Mouse (Mus musculus) forebrain, embryonic 16.5 days (tissue): ENCODE measurements around the gene Rasgrp2. TPM values are rescaled to one million over a fixed set of nuclear protein-coding genes. Genes with fewer than 3 reads are reported as not detected.
A peak's percentile ranks its signal among the peaks of the same experiment; 100 is the strongest.

Source experiments
- ATAC-seq: fragments of 200-750 bp; cut with Nextera tagmentation; 2 replicates; pipeline ENCODE4 v1.8.0; 2017; ENCODE audit warnings: mild to moderate bottlenecking, moderate library complexity
- H3K27ac ChIP-seq: fragments of 300-500 bp; sonication (generic); 2 replicates; pipeline ENCODE4 v1.5.1; 2014; ENCODE audit warnings: low read length, control low read depth
- H3K27me3 ChIP-seq: fragments of 300-500 bp; sonication (generic); replicated peaks from 2 replicates; pipeline ENCODE4 v1.6.1; 2014; ENCODE audit warnings: low read length; ENCODE audit not compliant: control insufficient read depth, insufficient read depth
- H3K36me3 ChIP-seq: fragments of 300-500 bp; sonication (generic); 2 replicates; pipeline ENCODE4 v1.6.1; 2014; ENCODE audit not compliant: control insufficient read depth, insufficient read depth
- H3K4me1 ChIP-seq: fragments of 300-500 bp; sonication (generic); replicated peaks from 2 replicates; pipeline ENCODE4 v1.6.1; 2014; ENCODE audit warnings: low read length; ENCODE audit not compliant: control insufficient read depth, insufficient read depth
- H3K4me2 ChIP-seq: fragments of 300-500 bp; sonication (generic); 2 replicates; pipeline ENCODE4 v1.6.1; 2014; ENCODE audit warnings: mild to moderate bottlenecking, low read length, control low read depth
- H3K4me3 ChIP-seq: fragments of 300-500 bp; sonication (generic); replicated peaks from 2 replicates; pipeline ENCODE4 v1.5.1; 2014; ENCODE audit warnings: mild to moderate bottlenecking, low read length, control low read depth
- H3K9ac ChIP-seq: fragments of 300-500 bp; sonication (generic); replicated peaks from 2 replicates; pipeline ENCODE4 v1.6.1; 2014; ENCODE audit warnings: low read depth, low read length, control low read depth
- H3K9me3 ChIP-seq: fragments of 300-500 bp; sonication (generic); 2 replicates; pipeline ENCODE4 v1.6.1; 2016; ENCODE audit warnings: low read length; ENCODE audit not compliant: control insufficient read depth
- WGBS: fragments of 180-500 bp; shearing (Covaris S2); extraction: QIAGEN DNeasy Blood & Tissue Kit; methylation state at CpG from one replicate; pipeline ENCODE4 v1.1.7; 2014; 5-methylcytosine and 5-hydroxymethylcytosine counted together
- polyA plus RNA-seq: library from polyadenylated mRNA; unstranded; fragments of >200 nt; fragmentation: Nextera tagmentation; extraction: Ambion mirVana; gene quantifications from 2 replicates; pipeline ENCODE4 v1.2.1, GENCODE M21; 2015

Gene Rasgrp2
- 48.8 and 60.8 TPM in 2 replicates for polyA plus RNA-seq

GRCm38 (mm10) chr19:6399285-6400095 is at the start of gene Rasgrp2:
TSS of gene Rasgrp2 (plus strand) at chr19:6399340.
- Histone ChIP-seq H3K27ac (peak within 1 kb of the TSS; percentile 62), H3K36me3 (no peaks in the 10 kb centered on the region), H3K4me1 (peaks cover 33% of the 10 kb centered on the region), H3K27me3 (peaks cover 10% of the 10 kb centered on the region), H3K9me3 (no peaks in the 10 kb centered on the region), H3K4me3 (peak within 1 kb of the TSS; percentile 68), H3K9ac (peak within 1 kb of the TSS; percentile 65), H3K4me2 (peak within 1 kb of the TSS; percentile 94)
- under 1% methylated on average over 61 of the region's 87 CpGs for WGBS
- ATAC-seq, result peak; percentile 49

DNA sequence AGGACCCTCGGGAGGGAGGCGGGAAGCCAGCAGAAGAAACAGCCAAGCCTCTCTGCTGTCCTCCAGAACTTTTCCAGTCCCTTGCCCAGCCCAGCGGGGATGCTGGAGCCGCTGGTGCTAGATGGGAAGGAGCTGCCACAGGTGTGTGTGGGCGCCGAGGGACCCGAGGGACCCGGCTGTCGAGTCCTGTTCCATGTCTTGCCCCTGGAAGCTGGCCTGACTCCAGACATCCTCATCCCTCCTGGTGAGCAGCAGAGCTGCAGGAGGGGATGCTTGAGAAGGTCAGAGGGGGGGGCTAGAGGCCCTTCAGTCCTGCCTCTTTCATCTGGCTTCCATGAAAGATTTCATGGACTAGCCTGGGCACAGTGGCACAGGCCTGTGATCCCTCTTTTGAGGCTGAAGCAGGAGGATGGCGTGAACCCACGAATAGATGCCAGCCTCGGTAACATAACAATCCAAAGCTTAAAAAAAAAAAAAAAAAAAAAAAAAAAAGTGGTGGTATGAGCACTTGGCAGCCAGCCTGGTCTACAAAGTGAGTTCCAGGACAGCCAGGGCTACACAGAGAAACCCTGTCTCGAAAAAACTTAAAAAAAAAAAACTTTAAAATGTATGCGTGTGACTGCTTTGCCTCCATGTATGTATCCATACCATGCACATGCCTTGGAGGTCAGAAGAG is 47.6 kb upstream of the Rasgrp2 start:
- Histone ChIP-seq H3K27ac (no peak overlapping the region), H3K4me2 (no peak overlapping the region), H3K36me3 (peaks cover 6% of the 10 kb centered on the region), H3K4me3 (no peak overlapping the region), H3K9me3 (no peaks in the 10 kb centered on the region), H3K4me1 (no peaks in the 10 kb centered on the region), H3K27me3 (no peaks in the 10 kb centered on the region), H3K9ac (no peak overlapping the region)
- WGBS, result 67% methylated on average over 14 of the region's 14 CpGs
- no peak for ATAC-seq

DNA sequence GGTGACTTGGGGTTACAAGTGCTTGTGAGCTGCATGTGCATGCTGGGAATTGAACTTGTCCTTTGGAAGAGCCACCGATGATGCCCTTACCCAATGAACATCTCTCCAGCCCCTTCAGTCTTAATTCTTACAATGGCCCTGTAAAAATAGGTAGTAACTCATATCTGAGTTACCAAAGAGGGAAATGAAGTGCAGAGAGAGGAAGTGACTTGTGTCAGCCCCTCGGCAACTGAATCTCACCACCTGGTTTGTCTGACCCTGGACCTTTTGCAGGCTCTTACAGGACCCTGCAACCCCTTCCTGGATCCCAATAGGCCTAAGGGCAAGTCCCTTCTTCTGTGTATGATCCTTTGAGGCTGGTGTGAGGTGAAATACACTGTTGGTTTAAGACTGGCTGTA is 47.0 kb upstream of the Rasgrp2 start:
- ATAC-seq, result no peak
- WGBS, result 91% methylated on average over 2 of the region's 2 CpGs
- Histone ChIP-seq H3K27ac (no peak overlapping the region), H3K4me1 (no peaks in the 10 kb centered on the region), H3K9ac (no peak overlapping the region), H3K36me3 (peaks cover 2% of the 10 kb centered on the region), H3K9me3 (no peaks in the 10 kb centered on the region), H3K4me3 (no peak overlapping the region), H3K27me3 (no peaks in the 10 kb centered on the region), H3K4me2 (no peak overlapping the region)

- no peak for ATAC-seq
- no peak overlapping the region for H3K27ac ChIP-seq
- no peak overlapping the region for H3K4me3 ChIP-seq
- no peaks in the 10 kb centered on the region for H3K27me3 ChIP-seq
- H3K4me2 ChIP-seq, result no peak overlapping the region
- no peaks in the 10 kb centered on the region for H3K4me1 ChIP-seq
- H3K36me3 ChIP-seq, result no peaks in the 10 kb centered on the region
- no peak overlapping the region for H3K9ac ChIP-seq
- H3K9me3 ChIP-seq, result no peaks in the 10 kb centered on the region
- WGBS, result 79% methylated on average over 7 of the region's 7 CpGs
These were observed 45.1 kb upstream of the Rasgrp2 start for GRCm38 (mm10) chr19:6354030-6354429.

DNA sequence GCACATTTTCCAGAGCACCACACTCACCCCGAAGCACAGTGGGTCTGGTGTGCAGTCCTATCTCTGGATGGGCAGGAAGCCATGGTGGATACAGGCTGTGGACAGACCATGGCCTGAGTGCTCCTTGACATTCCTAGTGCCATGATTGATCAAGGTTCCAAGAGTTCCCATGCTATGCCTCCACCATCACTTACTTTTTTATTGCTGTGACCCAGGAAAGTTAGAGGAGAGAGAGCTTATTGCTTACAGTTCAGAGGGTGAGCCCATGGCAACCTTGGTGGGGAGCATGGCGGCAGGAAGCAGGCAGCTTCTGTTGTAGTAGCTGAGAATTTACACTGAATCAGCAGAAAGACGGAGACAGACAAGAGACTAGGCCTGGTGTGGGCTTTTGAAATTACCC is 37.8 kb upstream of the Rasgrp2 start:
- peaks cover 5% of the 10 kb centered on the region; the same call in 1 of the 2 replicates for H3K36me3 ChIP-seq
- no peak overlapping the region for H3K4me2 ChIP-seq
- no peak for ATAC-seq
- H3K4me3 ChIP-seq, result no peak overlapping the region
- no peak overlapping the region for H3K27ac ChIP-seq
- peaks cover 17% of the 10 kb centered on the region for H3K4me1 ChIP-seq
- no peaks in the 10 kb centered on the region for H3K9me3 ChIP-seq
- no peak overlapping the region for H3K9ac ChIP-seq
- WGBS, result 95% methylated on average over 3 of the region's 3 CpGs
- H3K27me3 ChIP-seq, result no peaks in the 10 kb centered on the region

- no peak for ATAC-seq
- H3K4me2 ChIP-seq, result peak overlapping the region; percentile 55
These were observed 36.1 kb upstream of the Rasgrp2 start for GRCm38 (mm10) chr19:6363091-6363410.

GRCm38 (mm10) chr19:6363411-6364240 is 35.5 kb upstream of the Rasgrp2 start, which contains the start of gene Sf1:
TSS of gene Sf1 (plus strand) at chr19:6363690.
- H3K4me3 ChIP-seq, result peak within 1 kb of the TSS; percentile 96
- peak within 1 kb of the TSS; percentile 96 for H3K4me2 ChIP-seq
- peak within 1 kb of the TSS; percentile 89 for H3K9ac ChIP-seq
- no peaks in the 10 kb centered on the region for H3K27me3 ChIP-seq
- peaks cover 27% of the 10 kb centered on the region for H3K4me1 ChIP-seq
- peak; percentile 98 for ATAC-seq
- peak within 1 kb of the TSS; percentile 99 for H3K27ac ChIP-seq
- H3K36me3 ChIP-seq, result peaks cover 24% of the 10 kb centered on the region
- H3K9me3 ChIP-seq, result no peaks in the 10 kb centered on the region
- WGBS, result 1% methylated on average over 80 of the region's 85 CpGs

More at GRCm38 (mm10) chr19:6363091-6363410, 36.1 kb upstream of the Rasgrp2 start:
- Histone ChIP-seq H3K27ac (peak overlapping the region; percentile 61), H3K9me3 (no peaks in the 10 kb centered on the region), H3K4me1 (peaks cover 27% of the 10 kb centered on the region), H3K27me3 (no peaks in the 10 kb centered on the region), H3K9ac (peak overlapping the region; percentile 36; the same call in 1 of the 2 replicates), H3K4me3 (peak overlapping the region; percentile 96), H3K36me3 (peaks cover 19% of the 10 kb centered on the region)
- 2% methylated on average over 11 of the region's 11 CpGs for WGBS

DNA sequence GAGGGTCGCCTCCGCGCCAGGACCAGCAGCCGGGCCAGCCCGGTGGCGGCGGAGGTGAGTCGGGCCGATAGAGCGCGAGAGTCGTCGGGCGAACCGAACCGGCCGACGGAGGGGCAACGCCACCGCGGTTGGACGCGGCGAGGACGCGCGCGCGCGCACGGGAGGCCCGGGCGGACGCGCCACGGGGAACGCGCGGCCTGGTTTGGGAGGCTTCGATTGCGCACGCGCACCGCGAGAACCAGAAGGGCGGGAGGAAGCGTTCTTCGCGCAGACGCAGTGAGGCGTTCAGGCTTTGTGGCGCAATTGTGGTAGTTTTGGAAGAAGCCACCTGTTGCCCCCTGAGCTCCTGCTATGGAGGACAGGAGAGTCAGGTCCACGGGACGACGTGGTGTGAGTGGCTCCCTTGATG is 34.8 kb upstream of the Rasgrp2 start:
- Histone ChIP-seq H3K9ac (peak overlapping the region; percentile 89), H3K4me1 (peaks cover 27% of the 10 kb centered on the region), H3K27ac (peak overlapping the region; percentile 99), H3K9me3 (no peaks in the 10 kb centered on the region), H3K36me3 (peaks cover 28% of the 10 kb centered on the region), H3K4me2 (peak overlapping the region; percentile 96), H3K27me3 (no peaks in the 10 kb centered on the region), H3K4me3 (peak overlapping the region; percentile 96)
- under 1% methylated on average over 55 of the region's 55 CpGs for WGBS
- ATAC-seq, result peak; percentile 0; the same call in 1 of the 2 replicates

DNA sequence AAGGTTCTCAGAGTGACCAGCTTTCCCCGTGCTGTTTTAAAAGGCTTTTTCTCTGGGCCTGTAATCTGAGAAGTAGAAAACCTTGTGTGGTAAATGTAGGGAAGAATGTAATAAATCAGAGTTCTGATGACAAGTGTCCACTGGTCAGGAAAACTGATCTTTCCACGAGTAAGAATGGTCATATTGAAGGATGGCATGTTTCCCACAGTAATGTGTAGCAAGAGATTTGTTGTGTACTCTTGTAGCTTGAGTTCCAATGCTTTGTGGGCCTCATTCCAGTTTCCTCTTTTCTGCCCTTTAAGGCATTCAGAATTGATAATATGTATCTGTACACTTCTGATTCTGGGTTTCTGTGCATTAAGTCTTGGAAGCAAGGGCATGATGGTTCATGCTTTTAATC is 34.3 kb upstream of the Rasgrp2 start:
- peaks cover 28% of the 10 kb centered on the region for H3K36me3 ChIP-seq

More for the DNA sequence above, 34.3 kb upstream of the Rasgrp2 start:
- ATAC-seq, result no peak
- peaks cover 27% of the 10 kb centered on the region for H3K4me1 ChIP-seq
- 0% methylated on average over 2 of the region's 2 CpGs for whole genome bisulfite sequencing
- H3K9me3 ChIP-seq, result no peaks in the 10 kb centered on the region
- no peaks in the 10 kb centered on the region for H3K27me3 ChIP-seq
- H3K27ac ChIP-seq, result no peak overlapping the region
- peak overlapping the region; percentile 96 for H3K4me2 ChIP-seq
- peak overlapping the region; percentile 96 for H3K4me3 ChIP-seq
- peak overlapping the region; percentile 89; the same call in 1 of the 2 replicates for H3K9ac ChIP-seq
